Mouse (Mus musculus): ENCODE measurements at regions not wholly inside any gene's neighbourhood (a gene's known extent, or its start where the extent isn't known, plus 50 kb on each side); places are given as distances from the start of the nearest gene placed in this dataset.

DNA sequence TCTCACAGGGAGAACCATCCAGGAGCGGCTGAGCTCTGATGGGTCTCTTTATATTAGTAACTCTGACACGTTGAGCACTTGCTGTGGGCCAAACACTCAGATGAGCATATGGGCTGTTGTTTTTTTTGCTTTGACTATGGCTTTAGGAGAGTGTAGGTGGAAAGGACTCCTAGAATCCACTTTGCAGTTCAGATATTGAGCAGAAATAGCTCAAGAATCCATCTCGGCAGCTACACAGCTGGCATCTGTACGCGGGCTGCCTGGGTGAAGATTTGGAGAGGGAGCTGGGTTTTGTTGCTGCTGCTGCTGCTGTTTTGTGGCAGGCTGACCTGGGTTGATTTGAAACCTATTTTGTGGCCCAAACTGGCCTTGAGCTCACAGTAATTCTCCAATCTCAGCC, 281.0 kb downstream of the Rps24 start:
- Histone ChIP-seq H3K9ac (no peak overlapping the region), H3K4me1 (ENCODE audit: insufficient read depth) (no peaks in the 10 kb centered on the region), H3K27me3 (ENCODE audit: insufficient read depth, low read length) (no peaks in the 10 kb centered on the region), H3K4me2 (no peak overlapping the region), H3K9me3 (ENCODE audit: low read depth, low read length) (no peaks in the 10 kb centered on the region), H3K36me3 (ENCODE audit: insufficient read depth) (no peaks in the 10 kb centered on the region), H3K4me3 (ENCODE audit: low read depth, low read length) (no peak overlapping the region), H3K27ac (ENCODE audit: low read depth) (no peak overlapping the region)
- DNase-seq: no peak
- 80% methylated on average over 5 of the region's 5 CpGs for WGBS
- TF ChIP-seq CTCF (IDR thresholded peaks at IDR 0.05; ENCODE audit: low read depth): no peak
- no peak for ATAC-seq (ENCODE audit: insufficient read depth)

DNA sequence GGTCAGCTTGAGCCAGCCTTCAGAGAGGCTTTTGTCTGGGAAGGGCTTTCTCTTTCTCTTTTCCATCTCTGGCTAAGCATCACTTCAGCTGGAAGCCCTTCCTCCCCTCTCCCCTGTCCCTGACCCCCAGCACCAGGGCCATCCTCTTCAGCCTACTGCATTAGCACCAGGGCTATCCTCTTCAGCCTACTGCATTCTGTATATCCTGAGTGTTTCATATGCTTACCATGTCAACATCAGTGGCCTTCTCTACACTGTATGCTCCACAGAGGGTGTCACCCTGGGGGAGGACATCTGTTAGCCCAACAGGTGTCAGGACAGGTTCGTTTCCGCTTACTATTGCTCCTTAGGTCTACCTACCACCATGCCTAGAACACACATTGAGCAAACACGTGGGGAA, 282.5 kb downstream of the Rps24 start:
- no peak for TF ChIP-seq CTCF (IDR thresholded peaks at IDR 0.05; ENCODE audit: low read depth)
- Histone ChIP-seq H3K4me3 (ENCODE audit: low read depth, low read length) (no peak overlapping the region), H3K27ac (ENCODE audit: low read depth) (no peak overlapping the region), H3K36me3 (ENCODE audit: insufficient read depth) (no peaks in the 10 kb centered on the region), H3K4me2 (no peak overlapping the region), H3K4me1 (ENCODE audit: insufficient read depth) (no peaks in the 10 kb centered on the region), H3K9me3 (ENCODE audit: low read depth, low read length) (no peaks in the 10 kb centered on the region), H3K27me3 (ENCODE audit: insufficient read depth, low read length) (no peaks in the 10 kb centered on the region), H3K9ac (no peak overlapping the region)
- WGBS: 33% methylated on average over 3 of the region's 3 CpGs
- DNase-seq (no peak), ATAC-seq (ENCODE audit: insufficient read depth) (no peak)

DNA sequence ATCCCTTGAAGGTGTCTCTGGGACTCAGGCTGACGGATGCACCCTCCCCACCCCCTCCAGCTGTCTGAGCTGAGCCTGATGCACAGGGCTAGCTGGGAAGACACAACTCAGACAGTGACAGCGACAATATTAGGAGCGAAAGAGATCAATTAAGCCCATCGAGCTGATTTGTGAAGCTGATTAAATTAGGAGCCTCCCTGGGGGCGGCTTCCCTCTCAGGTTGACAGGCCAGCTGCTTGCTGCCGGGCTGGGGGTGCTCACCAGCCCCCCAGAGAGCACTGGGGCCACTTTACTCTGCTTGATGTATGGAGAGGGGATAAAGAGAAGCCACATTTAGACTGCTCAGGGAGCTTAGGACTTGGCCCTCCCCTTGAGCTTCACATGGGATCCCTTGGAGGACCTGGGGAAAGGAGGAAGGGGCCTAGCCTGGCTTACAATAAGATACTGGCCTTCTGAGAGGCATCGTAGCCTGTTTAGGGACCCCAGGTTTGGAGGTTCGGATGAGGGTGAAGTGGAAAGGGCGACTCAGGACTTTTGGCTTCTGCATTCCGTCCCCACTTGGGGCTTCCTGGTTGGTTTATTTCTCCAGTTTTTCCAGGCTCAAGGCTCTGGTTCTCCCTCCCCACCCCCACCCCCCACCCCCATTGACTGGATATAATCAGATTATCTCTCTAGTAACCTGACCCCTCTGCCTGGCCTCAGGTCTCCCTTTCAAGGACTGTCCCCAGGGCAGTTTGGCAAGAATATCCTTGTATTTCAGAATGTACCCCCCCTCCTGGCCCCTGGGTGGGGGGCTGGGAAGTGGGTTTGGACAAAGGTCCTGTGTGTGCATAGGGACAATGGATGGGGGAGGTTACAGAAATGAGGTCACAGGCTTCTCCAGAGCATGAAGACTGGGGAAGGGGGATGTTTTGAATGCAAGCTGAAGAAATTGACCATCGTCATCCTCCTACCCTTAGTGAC, 283.4 kb downstream of the Rps24 start:
- ATAC-seq (ENCODE audit: insufficient read depth) (no peak), DNase-seq (no peak)
- Histone ChIP-seq H3K4me2 (no peak overlapping the region), H3K9me3 (ENCODE audit: low read depth, low read length) (no peaks in the 10 kb centered on the region), H3K9ac (no peak overlapping the region), H3K36me3 (ENCODE audit: insufficient read depth) (no peaks in the 10 kb centered on the region), H3K27ac (ENCODE audit: low read depth) (no peak overlapping the region), H3K4me3 (ENCODE audit: low read depth, low read length) (no peak overlapping the region), H3K4me1 (ENCODE audit: insufficient read depth) (no peaks in the 10 kb centered on the region), H3K27me3 (ENCODE audit: insufficient read depth, low read length) (no peaks in the 10 kb centered on the region)
- 23% methylated on average over 11 of the region's 11 CpGs for WGBS
- no peak for TF ChIP-seq CTCF (IDR thresholded peaks at IDR 0.05; ENCODE audit: low read depth)

DNA sequence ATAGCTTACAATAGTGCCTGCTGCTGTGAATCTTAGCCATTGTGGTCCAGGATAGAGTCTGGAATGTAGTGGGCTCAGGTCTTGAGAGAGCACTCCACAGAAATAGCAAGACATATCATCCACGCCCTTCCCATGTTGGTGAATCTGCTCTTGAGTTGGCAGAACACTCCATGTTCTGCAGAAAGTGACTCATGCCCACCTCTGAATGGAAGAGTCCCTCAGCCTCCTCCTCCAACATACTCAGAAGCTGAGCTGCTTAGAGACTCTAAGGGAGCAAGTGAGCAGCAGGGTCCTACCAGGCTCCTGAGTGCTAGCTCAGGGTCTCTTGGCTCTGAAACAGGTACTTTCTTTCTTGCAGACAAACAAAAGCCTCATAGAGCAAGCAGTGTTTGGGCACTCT, 284.7 kb downstream of the Rps24 start:
- H3K4me2 ChIP-seq: no peak overlapping the region
- H3K4me3 ChIP-seq (ENCODE audit: low read depth, low read length): no peak overlapping the region
- H3K9me3 ChIP-seq (ENCODE audit: low read depth, low read length): no peaks in the 10 kb centered on the region
- TF ChIP-seq CTCF (IDR thresholded peaks at IDR 0.05; ENCODE audit: low read depth): no peak
- no peak overlapping the region for H3K27ac ChIP-seq (ENCODE audit: low read depth)
- no peaks in the 10 kb centered on the region for H3K27me3 ChIP-seq (ENCODE audit: insufficient read depth, low read length)
- WGBS: 81% methylated on average over 1 of the region's 1 CpGs
- H3K4me1 ChIP-seq (ENCODE audit: insufficient read depth): no peaks in the 10 kb centered on the region
- no peak for DNase-seq
- no peak overlapping the region for H3K9ac ChIP-seq
- ATAC-seq (ENCODE audit: insufficient read depth): no peak
- H3K36me3 ChIP-seq (ENCODE audit: insufficient read depth): no peaks in the 10 kb centered on the region

DNA sequence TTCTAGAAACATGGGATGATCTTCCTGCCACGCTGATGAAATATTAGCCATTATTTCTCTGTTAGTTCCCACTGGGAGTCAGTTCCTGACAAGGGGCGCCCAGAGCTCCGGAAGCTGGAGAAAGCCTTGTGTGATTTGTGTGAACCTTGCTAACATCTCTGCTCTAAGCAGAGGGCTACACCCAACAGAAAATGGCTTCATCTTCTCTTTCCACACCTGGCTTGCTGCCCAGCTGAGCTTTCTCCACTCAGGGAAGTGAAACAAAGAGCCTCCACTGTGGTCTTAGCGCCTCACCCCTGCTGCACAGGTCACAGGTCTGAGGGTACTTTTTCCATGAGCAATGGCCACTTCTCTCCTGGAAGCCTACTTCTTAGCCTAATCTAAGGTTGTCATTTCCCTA, 285.2 kb downstream of the Rps24 start:
- Histone ChIP-seq H3K9me3 (ENCODE audit: low read depth, low read length) (no peaks in the 10 kb centered on the region), H3K4me1 (ENCODE audit: insufficient read depth) (no peaks in the 10 kb centered on the region), H3K27me3 (ENCODE audit: insufficient read depth, low read length) (no peaks in the 10 kb centered on the region), H3K4me2 (no peak overlapping the region), H3K36me3 (ENCODE audit: insufficient read depth) (no peaks in the 10 kb centered on the region), H3K9ac (no peak overlapping the region), H3K27ac (ENCODE audit: low read depth) (no peak overlapping the region), H3K4me3 (ENCODE audit: low read depth, low read length) (no peak overlapping the region)
- no peak for TF ChIP-seq CTCF (IDR thresholded peaks at IDR 0.05; ENCODE audit: low read depth)
- 62% methylated on average over 4 of the region's 4 CpGs for WGBS
- no peak for ATAC-seq (ENCODE audit: insufficient read depth)
- DNase-seq: no peak

DNA sequence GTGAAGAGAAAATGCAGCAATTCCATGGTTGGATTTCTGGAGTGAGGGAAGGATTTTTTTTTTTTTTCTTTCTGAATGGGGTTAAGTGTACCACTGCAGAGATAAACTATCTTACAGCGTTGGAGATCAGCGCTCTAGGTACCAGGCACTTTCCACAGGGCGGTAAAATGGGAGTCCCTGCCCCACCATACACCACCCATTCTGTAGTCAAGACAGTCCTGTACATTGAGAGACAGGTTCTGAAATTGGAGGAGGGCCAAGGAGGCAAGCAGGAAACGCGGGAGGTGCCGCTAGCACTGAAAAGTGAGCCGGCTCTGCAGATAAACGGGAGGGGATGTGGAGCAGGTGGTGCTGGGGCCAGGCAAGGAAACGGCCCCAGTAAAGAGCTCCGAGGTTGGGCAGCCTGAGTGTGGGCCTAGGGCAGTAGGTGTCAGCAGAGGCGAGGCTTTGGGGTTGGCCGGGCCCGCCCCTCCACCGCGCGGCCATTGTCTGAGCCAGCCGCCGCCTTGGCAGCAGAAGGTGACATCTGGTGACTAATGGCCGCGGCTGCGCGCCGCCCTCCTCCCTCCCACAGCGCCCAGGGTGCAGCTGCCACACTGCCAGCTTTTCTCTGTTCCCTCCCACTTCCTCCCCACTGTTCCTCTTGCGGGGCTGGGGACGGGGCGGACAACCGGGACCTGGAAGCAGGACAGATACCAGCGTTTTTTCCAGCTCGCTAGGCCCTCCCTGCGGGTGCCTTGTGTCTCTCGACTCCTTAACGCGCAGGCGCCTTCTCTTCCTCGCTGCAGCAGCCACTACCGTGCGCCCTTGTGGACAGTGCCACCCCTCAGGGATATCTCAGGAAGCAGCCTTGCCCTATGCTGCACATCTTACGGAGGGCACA, 292.1 kb downstream of the Rps24 start:
- Histone ChIP-seq H3K9ac (peak overlapping the region; percentile 53), H3K4me2 (peak overlapping the region; percentile 63), H3K9me3 (ENCODE audit: low read depth, low read length) (no peaks in the 10 kb centered on the region), H3K36me3 (ENCODE audit: insufficient read depth) (no peaks in the 10 kb centered on the region), H3K27me3 (ENCODE audit: insufficient read depth, low read length) (no peaks in the 10 kb centered on the region), H3K4me3 (ENCODE audit: low read depth, low read length) (peak overlapping the region; percentile 37), H3K27ac (ENCODE audit: low read depth) (peak overlapping the region; percentile 75), H3K4me1 (ENCODE audit: insufficient read depth) (no peaks in the 10 kb centered on the region)
- ATAC-seq (ENCODE audit: insufficient read depth): peak; percentile 97
- peak; percentile 61 for TF ChIP-seq CTCF (IDR thresholded peaks at IDR 0.05; ENCODE audit: low read depth)
- under 1% methylated on average over 39 of the region's 39 CpGs for WGBS
- peak; percentile 90 for DNase-seq

DNA sequence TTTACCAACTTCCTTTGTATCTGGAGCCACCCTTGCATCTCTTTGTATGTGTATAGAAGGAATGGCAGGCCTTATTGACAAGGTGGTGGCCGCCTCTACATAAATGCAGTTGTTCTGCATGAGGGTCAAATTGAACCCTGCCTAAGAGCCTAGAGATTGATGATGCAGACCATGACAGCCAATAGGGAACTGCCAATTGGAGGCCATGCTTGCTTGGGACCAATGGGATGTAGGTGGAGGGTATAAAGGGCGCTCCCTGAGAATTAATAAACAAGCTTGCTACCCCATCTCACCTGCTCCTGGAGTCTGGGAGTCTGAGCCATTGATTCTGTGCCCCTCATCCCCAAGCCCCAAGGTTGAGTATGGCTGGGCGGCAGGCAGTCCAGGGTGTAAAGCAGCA, 294.7 kb downstream of the Rps24 start:
- no peaks in the 10 kb centered on the region for H3K27me3 ChIP-seq (ENCODE audit: insufficient read depth, low read length)
- no peak overlapping the region for H3K4me2 ChIP-seq
- H3K9ac ChIP-seq: no peak overlapping the region
- no peak overlapping the region for H3K27ac ChIP-seq (ENCODE audit: low read depth)
- ATAC-seq (ENCODE audit: insufficient read depth) (no peak), DNase-seq (no peak)
- no peak for TF ChIP-seq CTCF (IDR thresholded peaks at IDR 0.05; ENCODE audit: low read depth)
- H3K4me1 ChIP-seq (ENCODE audit: insufficient read depth): no peaks in the 10 kb centered on the region
- H3K9me3 ChIP-seq (ENCODE audit: low read depth, low read length): no peaks in the 10 kb centered on the region
- no peak overlapping the region for H3K4me3 ChIP-seq (ENCODE audit: low read depth, low read length)
- 83% methylated on average over 3 of the region's 3 CpGs for WGBS
- H3K36me3 ChIP-seq (ENCODE audit: insufficient read depth): no peaks in the 10 kb centered on the region

Data from lung, embryonic 14.5 days (tissue).